Comparison of ENCODE assay signal across 23 mouse cellular contexts in the genomic region with DNA sequence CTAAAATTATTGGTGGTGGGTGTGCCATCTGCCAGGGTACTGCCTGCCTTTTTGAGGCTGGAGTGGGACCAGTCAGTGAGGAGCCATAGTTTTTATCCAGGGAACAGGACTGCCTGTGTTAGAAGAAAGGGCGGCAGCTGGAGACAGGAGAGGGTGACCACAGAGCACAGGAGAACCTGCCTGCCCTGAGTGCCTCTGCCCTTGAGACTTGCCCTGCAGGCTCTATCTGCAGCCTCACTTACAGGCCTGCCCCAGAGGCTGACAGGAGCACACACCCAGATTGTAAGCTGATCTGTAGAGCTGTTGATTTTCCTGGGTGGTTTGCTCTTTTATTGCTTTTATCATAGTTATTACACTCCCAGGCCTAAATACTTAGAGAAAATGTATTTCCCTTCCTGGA.
DNase-seq lines count a peak whose midpoint lies in the region; ATAC-seq and TF ChIP-seq lines count a peak whose summit lies in the region.
"Had no signal": no experiment of that assay in that cellular context is flagged by ENCODE, and none has a peak within 500 bp of the region (broad histone marks: within the 10 kb centered on the region; RNA-seq: fewer than 3 reads in every experiment).

No protein-coding gene starts in this region.

- no peaks in the 10 kb centered on the region for H3K9me3 ChIP-seq in heart, embryonic 10.5 days
- no peaks in the 10 kb centered on the region for H3K9me3 ChIP-seq in heart, postnatal 0 days (replicated peaks; ENCODE audit: control insufficient read depth, low read length)
- no peaks in the 10 kb centered on the region for H3K9me3 ChIP-seq in stomach, postnatal 0 days (ENCODE audit: control insufficient read depth, low read length)
- H3K9me3 ChIP-seq in lung, postnatal 0 days (ENCODE audit: low read length), result no peaks in the 10 kb centered on the region
- H3K9me3 ChIP-seq: embryonic facial prominence, embryonic 12.5 days; forebrain, embryonic 13.5 days; hindbrain, embryonic 10.5 days; limb, embryonic 13.5 days; liver, embryonic 15.5 days had no signal

- peak; percentile 49; the same call in 1 of the 2 replicates for ATAC-seq in heart, postnatal 0 days (ENCODE audit: insufficient read depth, low read depth)
- peak; percentile 86 for ATAC-seq in stomach, postnatal 0 days (ENCODE audit: low FRiP score, low TSS enrichment)
- no peak for ATAC-seq in lung, postnatal 0 days
- ATAC-seq: activated CD4-positive, CD25-positive, alpha-beta regulatory T cell, adult 4 months; CD4-positive, CD25-positive, alpha-beta regulatory T cell, adult 4 months; forebrain, embryonic 13.5 days had no signal

- intact Hi-C loops in heart, postnatal 14 days (cut with DNase I), result loop anchor here (5.0 to 10.0 kb wide), 2 partner anchors 85 to 413 kb away; partner anchors contain the start of gene Usp6nl

- no peak for DNase-seq in heart, embryonic 10.5 days (ENCODE audit: low spot score)
- no peak for DNase-seq in heart, postnatal 14 days
- DNase-seq in heart, postnatal 0 days (ENCODE audit: low spot score), result no peak
- no peak for DNase-seq in heart, adult 18-20 months
- peak; percentile 73 for DNase-seq in large intestine, adult 2 months (ENCODE audit: low read depth, low spot score)
- peak; percentile 63 for DNase-seq in stomach, postnatal 0 days (ENCODE audit: low spot score)
- DNase-seq in lung, postnatal 0 days (ENCODE audit: low spot score), result no peak
- DNase-seq: adrenal gland, postnatal 10 days; cerebellum, adult 9-11 months; gastrocnemius, postnatal 14 days; kidney, adult 9 months; kidney, postnatal 4 days; midbrain, embryonic 14.5 days; thymus, postnatal 25 days had no signal

- 41% methylated on average over 1 of the region's 1 CpGs for WGBS in heart, embryonic 10.5 days
- WGBS in heart, postnatal 0 days, result 35% methylated on average over 1 of the region's 1 CpGs
- WGBS in large intestine, adult 2 months, result 25% methylated on average over 1 of the region's 1 CpGs
- 77% methylated on average over 1 of the region's 1 CpGs for WGBS in stomach, postnatal 0 days
- WGBS in lung, postnatal 0 days, result 71% methylated on average over 1 of the region's 1 CpGs

- peaks cover 15% of the 10 kb centered on the region; the same call in 1 of the 2 replicates for H3K36me3 ChIP-seq in heart, embryonic 10.5 days
- H3K36me3 ChIP-seq in heart, postnatal 0 days (replicated peaks; ENCODE audit: control insufficient read depth, insufficient read depth, low read length), result peaks cover 12% of the 10 kb centered on the region
- H3K36me3 ChIP-seq in stomach, postnatal 0 days (ENCODE audit: control insufficient read depth, insufficient read depth, low read length), result peaks cover 3% of the 10 kb centered on the region
- no peaks in the 10 kb centered on the region for H3K36me3 ChIP-seq in lung, postnatal 0 days (ENCODE audit: insufficient read depth, low read length)

- H3K4me2 ChIP-seq in heart, postnatal 0 days (ENCODE audit: low read depth, low read length), result no peak overlapping the region
- H3K4me2 ChIP-seq in stomach, postnatal 0 days (replicated peaks; ENCODE audit: low read depth), result no peak overlapping the region
- no peak overlapping the region for H3K4me2 ChIP-seq in lung, postnatal 0 days (replicated peaks; ENCODE audit: low read depth, low read length)
- H3K4me2 ChIP-seq: embryonic facial prominence, embryonic 12.5 days; forebrain, embryonic 13.5 days; limb, embryonic 13.5 days; liver, embryonic 15.5 days had no signal

- peaks cover 28% of the 10 kb centered on the region for H3K4me1 ChIP-seq in heart, embryonic 10.5 days
- no peaks in the 10 kb centered on the region for H3K4me1 ChIP-seq in heart, postnatal 0 days (ENCODE audit: control insufficient read depth, insufficient read depth)
- H3K4me1 ChIP-seq in stomach, postnatal 0 days (replicated peaks; ENCODE audit: control insufficient read depth, insufficient read depth), result 0 out of 2 replicates have a peak, but pooled peaks cover 2% of the 10 kb centered on the region
- H3K4me1 ChIP-seq in lung, postnatal 0 days (ENCODE audit: insufficient read depth, low read depth, low read length), result no peaks in the 10 kb centered on the region

- H3K9ac ChIP-seq in heart, postnatal 0 days (replicated peaks; ENCODE audit: low read depth, low read length), result no peak overlapping the region
- no peak overlapping the region for H3K9ac ChIP-seq in stomach, postnatal 0 days (ENCODE audit: low read length)
- H3K9ac ChIP-seq in lung, postnatal 0 days (replicated peaks; ENCODE audit: low read depth), result no peak overlapping the region
- H3K9ac ChIP-seq: embryonic facial prominence, embryonic 12.5 days; forebrain, embryonic 13.5 days; limb, embryonic 13.5 days; liver, embryonic 15.5 days had no signal

- TF ChIP-seq EP300 in heart, postnatal 0 days (IDR thresholded peaks at IDR 0.05; ENCODE audit: low read depth), result no peak
- no peak for TF ChIP-seq EP300 in stomach, postnatal 0 days (optimal IDR thresholded peaks at IDR 0.05)
- no peak for TF ChIP-seq EP300 in lung, postnatal 0 days (IDR thresholded peaks at IDR 0.05)

- H3K27me3 ChIP-seq in heart, embryonic 10.5 days (ENCODE audit: insufficient read depth, poor library complexity, severe bottlenecking), result no peaks in the 10 kb centered on the region
- H3K27me3 ChIP-seq in heart, postnatal 0 days (ENCODE audit: control insufficient read depth, insufficient read depth, low read length), result no peaks in the 10 kb centered on the region
- H3K27me3 ChIP-seq in stomach, postnatal 0 days (ENCODE audit: control insufficient read depth, insufficient read depth, low read length), result no peaks in the 10 kb centered on the region
- no peaks in the 10 kb centered on the region for H3K27me3 ChIP-seq in lung, postnatal 0 days (replicated peaks; ENCODE audit: insufficient read depth, low read length)
- H3K27me3 ChIP-seq: embryonic facial prominence, embryonic 12.5 days; forebrain, embryonic 13.5 days; limb, embryonic 13.5 days; liver, embryonic 15.5 days had no signal

- no peak for TF ChIP-seq CTCF in heart, postnatal 0 days (IDR thresholded peaks at IDR 0.05; ENCODE audit: low read depth)
- no peak for TF ChIP-seq CTCF in stomach, postnatal 0 days (IDR thresholded peaks at IDR 0.05; ENCODE audit: low read depth)
- no peak for TF ChIP-seq CTCF in lung, postnatal 0 days (IDR thresholded peaks at IDR 0.05)

- H3K27ac ChIP-seq in heart, embryonic 10.5 days, result peak overlapping the region; percentile 59
- H3K27ac ChIP-seq in heart, postnatal 0 days (ENCODE audit: low read depth), result no peak overlapping the region
- no peak overlapping the region for H3K27ac ChIP-seq in stomach, postnatal 0 days (replicated peaks)
- no peak overlapping the region for H3K27ac ChIP-seq in lung, postnatal 0 days (ENCODE audit: low read length)
- H3K27ac ChIP-seq: embryonic facial prominence, embryonic 12.5 days; forebrain, embryonic 13.5 days; hindbrain, embryonic 10.5 days; limb, embryonic 13.5 days; liver, embryonic 15.5 days had no signal

- no peak overlapping the region for H3K4me3 ChIP-seq in heart, embryonic 10.5 days
- H3K4me3 ChIP-seq in heart, postnatal 0 days (ENCODE audit: low read depth, low read length), result no peak overlapping the region
- no peak overlapping the region for H3K4me3 ChIP-seq in stomach, postnatal 0 days (ENCODE audit: low read depth, low read length)
- H3K4me3 ChIP-seq in lung, postnatal 0 days (ENCODE audit: low read depth, low read length), result no peak overlapping the region
- H3K4me3 ChIP-seq: embryonic facial prominence, embryonic 12.5 days; erythroblast, embryonic 14.5 days; forebrain, embryonic 13.5 days; hindbrain, embryonic 10.5 days; limb, embryonic 13.5 days; liver, embryonic 15.5 days; myocyte had no signal

Comparison
In these comparisons a context has a peak if more than half of its experiments do, and no peak if none do; other contexts are left out.
1. DNase-seq: peak in large intestine, adult 2 months (single experiment) and stomach, postnatal 0 days (single experiment); none in heart, embryonic 10.5 days (single experiment), heart, postnatal 14 days (0 of 2), heart, postnatal 0 days (single experiment), heart, adult 18-20 months (0 of 2) and lung, postnatal 0 days (single experiment).